Mouse (Mus musculus) cerebellum, adult 2 months (tissue): Measurements from ENCODE around the gene Meis1.

ENCODE experiments used
- CTCF ChIP-seq: fragments of 200-500 bp; IDR thresholded peaks from 2 replicates; pipeline ENCODE4 v1.5.1; 2011; ENCODE audit warnings: low read depth, mild to moderate bottlenecking, control low read depth, low read length, moderate library complexity, borderline replicate concordance; ENCODE audit not compliant: insufficient read depth
- POLR2A ChIP-seq: fragments of 200-500 bp; IDR thresholded peaks from 2 replicates; pipeline ENCODE4 v1.6.1; 2011; ENCODE audit warnings: low read length, control low read depth, borderline replicate concordance; ENCODE audit not compliant: insufficient read depth

- TF ChIP-seq POLR2A = no peak
- TF ChIP-seq CTCF = no peak
Measured at GRCm38 (mm10) chr11:18869429-18869969, 149.3 kb downstream of the Meis1 start.
